Mouse (Mus musculus): Measurements from ENCODE around the gene Samd3.

The Samd3 gene

DNA sequence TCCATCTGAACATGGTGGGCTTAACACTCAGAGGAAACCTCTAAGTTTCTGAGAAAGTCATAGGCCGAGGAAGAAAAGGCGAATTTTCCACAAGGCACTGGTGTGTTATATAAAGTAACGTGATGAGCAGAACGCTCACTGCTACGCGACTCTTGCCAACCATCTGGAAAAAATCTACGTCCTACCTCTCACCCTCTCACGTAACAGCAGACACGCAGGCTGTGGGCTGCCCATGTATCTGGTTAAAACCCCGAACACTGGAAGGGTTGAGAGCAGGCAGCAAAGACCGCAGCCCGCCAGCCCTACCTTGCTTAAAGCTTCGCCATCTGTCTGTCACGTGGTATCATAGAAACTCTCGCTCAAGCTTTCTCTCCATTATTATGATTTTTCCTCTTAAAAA lies 84.8 kb downstream of the Samd3 start:
- DNase-seq, result no peak

DNA sequence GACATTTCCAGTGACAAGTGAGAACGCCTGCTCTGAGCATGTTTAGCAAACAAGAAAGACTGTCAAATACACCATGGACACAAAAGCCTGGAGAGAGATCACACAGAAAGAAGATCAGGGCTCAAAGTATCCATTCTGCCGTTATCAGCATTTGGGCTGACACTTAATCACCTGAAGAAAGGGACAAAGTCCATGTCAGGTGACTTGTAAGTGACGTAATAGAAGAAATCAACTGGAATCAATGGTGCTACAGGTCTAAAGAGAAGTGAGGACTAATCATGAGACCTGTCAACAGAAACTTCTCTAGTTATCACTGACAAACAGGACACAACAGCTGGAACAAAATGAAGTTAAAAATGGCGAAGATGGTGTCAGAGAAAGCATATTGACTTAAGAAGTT lies 91.2 kb downstream of the Samd3 start:
- DNase-seq, result no peak
